Mouse (Mus musculus) ES-Bruce4 (cell line): ENCODE data around the gene Abhd6. TPM values are rescaled to one million over a fixed set of nuclear protein-coding genes. Genes with fewer than 3 reads are reported as not detected.

Experiments used
- H3K27ac ChIP-seq: 2 replicates; pipeline ENCODE4 v1.5.1; 2012; ENCODE audit warnings: low read length, inconsistent platforms; ENCODE audit not compliant: insufficient read depth
- H3K27me3 ChIP-seq: 2 replicates; pipeline ENCODE4 v1.6.1; 2012; ENCODE audit warnings: mild to moderate bottlenecking, low read length, inconsistent platforms; ENCODE audit not compliant: control insufficient read depth, poor library complexity, insufficient read depth, severe bottlenecking
- H3K36me3 ChIP-seq: 2 replicates; pipeline ENCODE4 v1.6.1; 2012; ENCODE audit warnings: inconsistent platforms, mild to moderate bottlenecking, low read length, moderate library complexity; ENCODE audit not compliant: control insufficient read depth, poor library complexity, insufficient read depth, severe bottlenecking
- H3K4me1 ChIP-seq: one replicate; pipeline ENCODE4 v1.8.1; 2011; ENCODE audit warnings: low read length; ENCODE audit not compliant: control insufficient read depth, insufficient read depth
- H3K4me3 ChIP-seq: 2 replicates; pipeline ENCODE4 v1.5.1; 2011; ENCODE audit warnings: low read depth, mild to moderate bottlenecking, low read length
- H3K9ac ChIP-seq: 2 replicates; pipeline ENCODE4 v1.6.1; 2012; ENCODE audit warnings: low read depth, mild to moderate bottlenecking, inconsistent platforms; ENCODE audit not compliant: poor library complexity, severe bottlenecking
- H3K9me3 ChIP-seq: replicated peaks from 2 replicates; pipeline ENCODE4 v1.6.1; 2012; ENCODE audit warnings: mild to moderate bottlenecking, low read length, inconsistent platforms; ENCODE audit not compliant: control insufficient read depth, poor library complexity, insufficient read depth, severe bottlenecking
- CTCF ChIP-seq: IDR thresholded peaks from one replicate; pipeline ENCODE4 v1.8.1; 2011; ENCODE audit warnings: low read depth, low read length
- EP300 ChIP-seq: IDR thresholded peaks from 2 replicates; pipeline ENCODE4 v1.6.1; 2011; ENCODE audit warnings: low read depth, low read length; ENCODE audit not compliant: insufficient read depth
- POLR2A ChIP-seq: IDR thresholded peaks from one replicate; pipeline ENCODE4 v1.8.1; 2011; ENCODE audit warnings: low read length; ENCODE audit not compliant: insufficient read depth
- polyA plus RNA-seq: library from polyadenylated mRNA; stranded (reverse); fragments of >200 nt; gene quantifications from 2 replicates; pipeline ENCODE4 v1.2.4, GENCODE M21; 2011; ENCODE audit warnings: low read depth; ENCODE audit not compliant: missing spikeins, insufficient read depth, insufficient read length

The Abhd6 gene
- polyA plus RNA-seq, 1 experiment: 12.6 TPM

DNA sequence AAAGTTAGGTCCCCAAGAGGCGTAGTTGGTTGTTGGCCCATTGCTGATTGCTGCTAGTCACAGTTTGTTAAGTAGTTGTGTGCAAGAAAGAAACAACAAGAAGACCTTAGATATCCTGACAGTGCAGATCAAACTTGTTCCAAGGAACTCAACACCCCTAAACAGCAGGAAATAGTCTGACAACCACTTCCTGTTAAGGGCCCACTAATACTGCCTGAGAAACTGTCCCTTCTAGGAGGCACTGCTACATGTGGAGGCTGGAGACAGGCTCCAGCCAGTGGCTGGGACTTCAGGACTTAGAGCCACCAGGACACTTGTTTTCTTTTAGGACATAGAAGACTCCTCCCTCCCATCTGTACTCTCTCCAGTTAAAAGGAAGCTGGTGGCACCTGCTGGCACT is 25.2 kb upstream of the Abhd6 start:
- no peak overlapping the region for H3K4me3 ChIP-seq
- no peak for TF ChIP-seq CTCF

DNA sequence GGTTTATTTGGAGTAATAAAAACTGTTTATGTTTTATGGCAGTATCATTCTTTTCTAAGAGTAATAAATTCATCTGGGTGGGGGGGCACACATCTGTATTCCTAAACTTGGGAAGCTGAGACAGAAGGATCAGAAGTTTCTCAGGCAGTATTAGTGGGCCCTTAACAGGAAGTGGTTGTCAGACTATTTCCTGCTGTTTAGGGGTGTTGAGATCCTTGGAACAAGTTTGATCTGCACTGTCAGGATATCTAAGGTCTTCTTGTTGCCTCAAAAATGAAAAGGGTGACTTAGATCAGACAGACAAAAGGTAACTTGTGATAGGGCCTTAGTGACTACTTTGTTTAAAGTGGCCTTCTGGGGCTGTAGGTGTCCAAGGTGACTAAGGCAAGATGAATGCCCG is 24.5 kb upstream of the Abhd6 start:
- TF ChIP-seq EP300 (no peak), POLR2A (no peak), CTCF (no peak)
- no peaks in the 10 kb centered on the region for H3K9me3 ChIP-seq
- no peak overlapping the region for H3K4me3 ChIP-seq
- H3K4me1 ChIP-seq: no peaks in the 10 kb centered on the region
- no peak overlapping the region for H3K9ac ChIP-seq
- H3K36me3 ChIP-seq: no peaks in the 10 kb centered on the region
- H3K27me3 ChIP-seq: no peaks in the 10 kb centered on the region
- no peak overlapping the region for H3K27ac ChIP-seq

More for the DNA sequence above, 25.2 kb upstream of the Abhd6 start:
- no peaks in the 10 kb centered on the region for H3K9me3 ChIP-seq
- no peaks in the 10 kb centered on the region for H3K27me3 ChIP-seq
- H3K36me3 ChIP-seq: no peaks in the 10 kb centered on the region
- H3K27ac ChIP-seq: no peak overlapping the region
- H3K9ac ChIP-seq: no peak overlapping the region
- H3K4me1 ChIP-seq: no peaks in the 10 kb centered on the region

DNA sequence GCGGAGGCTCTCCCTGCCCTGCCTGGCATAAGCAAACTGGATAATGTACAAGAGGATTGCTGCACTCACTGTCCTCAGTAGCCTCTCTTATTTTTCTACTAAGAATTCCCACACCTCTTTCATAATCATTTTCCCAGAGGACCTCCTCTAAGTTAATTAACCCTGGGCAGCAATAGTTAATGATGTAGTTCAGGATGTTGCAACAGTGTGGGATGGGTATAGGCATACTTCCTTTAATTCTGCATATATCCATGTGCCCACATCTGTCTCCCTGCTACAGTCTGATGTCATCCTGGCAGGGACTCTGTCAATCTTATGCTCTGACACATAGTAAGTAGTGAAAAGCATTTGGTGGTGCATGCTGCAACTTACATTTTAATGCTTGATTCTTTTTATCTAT is 21.5 kb upstream of the Abhd6 start:
- no peaks in the 10 kb centered on the region for H3K36me3 ChIP-seq
- no peak overlapping the region for H3K4me3 ChIP-seq
- TF ChIP-seq POLR2A: no peak
- no peak for TF ChIP-seq CTCF
- no peak for TF ChIP-seq EP300
- no peaks in the 10 kb centered on the region for H3K9me3 ChIP-seq
- H3K27ac ChIP-seq: no peak overlapping the region
- H3K27me3 ChIP-seq: no peaks in the 10 kb centered on the region
- no peaks in the 10 kb centered on the region for H3K4me1 ChIP-seq
- H3K9ac ChIP-seq: no peak overlapping the region

DNA sequence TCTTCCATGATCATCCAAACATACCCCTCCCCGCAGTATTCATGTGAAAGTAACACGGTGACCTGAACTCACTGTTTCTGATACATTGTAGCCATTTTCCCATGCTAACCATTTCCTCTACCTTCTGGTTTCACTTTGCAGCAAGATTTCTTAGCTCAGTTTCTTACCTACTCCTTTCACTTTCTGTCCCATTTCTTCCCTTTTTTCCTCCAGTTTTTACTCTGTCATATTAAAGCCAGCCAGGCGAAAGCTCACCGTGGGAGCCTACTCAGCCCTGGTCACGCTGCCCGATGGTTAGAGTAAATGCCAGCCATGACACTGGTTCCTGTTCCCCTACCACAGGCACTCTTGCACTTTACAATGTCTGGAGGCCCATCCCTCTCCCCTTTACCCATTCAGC is 15.8 kb upstream of the Abhd6 start:
- H3K27ac ChIP-seq: no peak overlapping the region
- no peak overlapping the region for H3K4me3 ChIP-seq
- H3K27me3 ChIP-seq: no peaks in the 10 kb centered on the region
- H3K36me3 ChIP-seq: no peaks in the 10 kb centered on the region
- no peaks in the 10 kb centered on the region for H3K9me3 ChIP-seq
- no peak for TF ChIP-seq EP300
- TF ChIP-seq CTCF: no peak
- no peaks in the 10 kb centered on the region for H3K4me1 ChIP-seq
- no peak overlapping the region for H3K9ac ChIP-seq

DNA sequence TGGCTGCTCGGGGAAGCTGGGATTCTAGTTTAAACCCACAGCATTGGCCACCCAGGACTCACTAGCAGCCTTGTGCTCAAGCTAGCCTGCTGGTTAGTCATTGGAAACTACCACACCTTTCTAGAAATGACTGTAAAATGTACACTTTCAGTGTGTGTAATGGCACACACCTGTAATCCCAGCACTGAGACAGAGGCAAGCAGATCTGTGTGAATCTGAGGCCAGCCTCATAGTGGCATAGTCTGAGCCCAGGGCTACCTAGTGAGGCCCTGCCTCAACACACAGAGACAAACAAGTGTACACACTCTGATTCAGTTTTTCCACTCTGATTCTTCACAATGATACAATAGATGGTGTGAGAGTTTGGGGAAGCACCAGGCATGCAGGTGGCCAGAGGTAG is 13.3 kb upstream of the Abhd6 start:
- Histone ChIP-seq H3K27me3 (no peaks in the 10 kb centered on the region), H3K27ac (no peak overlapping the region), H3K9ac (no peak overlapping the region), H3K4me1 (no peaks in the 10 kb centered on the region), H3K9me3 (no peaks in the 10 kb centered on the region), H3K36me3 (no peaks in the 10 kb centered on the region), H3K4me3 (no peak overlapping the region)
- no peak for TF ChIP-seq EP300
- no peak for TF ChIP-seq POLR2A
- no peak for TF ChIP-seq CTCF

DNA sequence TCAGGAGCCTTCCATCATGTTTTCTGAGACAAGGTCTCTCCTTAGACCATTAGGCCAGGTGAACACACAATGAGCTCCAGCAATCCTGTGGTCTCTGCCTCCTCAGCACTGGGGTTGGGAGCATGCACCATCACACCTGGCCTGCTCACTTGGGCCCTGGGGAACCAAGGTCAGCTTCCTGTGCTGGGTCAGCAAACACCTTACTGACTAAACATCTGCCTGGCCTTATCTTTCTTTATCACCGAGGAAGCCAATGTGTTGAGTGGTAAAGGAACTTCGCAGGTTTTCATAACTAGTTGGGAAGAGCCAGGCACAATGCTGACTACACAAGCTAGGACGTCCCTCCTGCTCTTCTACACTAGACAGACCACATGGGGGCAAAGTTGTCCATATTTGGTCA is 12.7 kb upstream of the Abhd6 start:
- Histone ChIP-seq H3K27me3 (no peaks in the 10 kb centered on the region), H3K9me3 (no peaks in the 10 kb centered on the region), H3K4me3 (no peak overlapping the region), H3K4me1 (no peaks in the 10 kb centered on the region), H3K36me3 (no peaks in the 10 kb centered on the region), H3K27ac (no peak overlapping the region), H3K9ac (no peak overlapping the region)
- no peak for TF ChIP-seq CTCF
- TF ChIP-seq EP300: no peak
- TF ChIP-seq POLR2A: no peak
